In the genomic region with DNA sequence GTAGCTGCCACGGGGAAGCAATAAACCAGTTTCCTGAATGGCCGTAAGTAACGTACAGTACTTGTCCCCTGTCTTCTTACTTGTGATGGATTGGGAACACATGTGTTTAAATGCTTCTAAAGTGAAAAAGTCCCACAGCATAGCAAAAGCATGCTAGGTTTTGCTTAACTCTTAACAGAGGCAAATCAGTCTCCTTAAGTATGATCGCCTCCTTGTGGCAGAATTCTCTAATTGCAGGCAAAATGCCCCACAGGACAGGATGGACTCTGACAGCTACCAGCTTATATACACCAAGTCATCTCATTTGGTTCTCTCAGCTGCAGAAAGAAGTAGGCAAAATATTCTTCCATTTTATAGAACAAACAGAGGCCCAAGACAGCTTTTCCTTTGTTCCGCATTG, we compare ENCODE assay signal across 17 mouse cellular contexts.
DNase-seq lines count a peak whose midpoint lies in the region; ATAC-seq and TF ChIP-seq lines count a peak whose summit lies in the region.
"Had no signal": no experiment of that assay in that cellular context is flagged by ENCODE, and none has a peak within 500 bp of the region (broad histone marks: within the 10 kb centered on the region; RNA-seq: fewer than 3 reads in every experiment).

No protein-coding gene starts in this region.

- H3K9me3 ChIP-seq in liver, embryonic 14.5 days (ENCODE audit: control insufficient read depth, low read length), result no peaks in the 10 kb centered on the region
- H3K9me3 ChIP-seq in liver, embryonic 11.5 days (ENCODE audit: control insufficient read depth, low read length), result no peaks in the 10 kb centered on the region; the same call in 1 of the 2 replicates
- no peaks in the 10 kb centered on the region for H3K9me3 ChIP-seq in MEL (replicated peaks; ENCODE audit: insufficient read depth, low read length)
- H3K9me3 ChIP-seq: limb, embryonic 10.5 days; stomach, embryonic 15.5 days had no signal

- no peak for DNase-seq in gastrocnemius, adult 2 months
- no peak for DNase-seq in gastrocnemius, postnatal 10 days
- no peak for DNase-seq in liver, embryonic 14.5 days (ENCODE audit: low read depth in 3 of 3, low spot score in 3 of 3)
- DNase-seq in liver, embryonic 11.5 days (ENCODE audit: low spot score), result no peak
- DNase-seq in MEL (ENCODE audit: low read depth, low spot score), result peak; percentile 32
- peak; percentile 18 for DNase-seq in induced T-regulatory cell, adult 2 months (ENCODE audit: low read depth)
- no peak for DNase-seq in neural tube, embryonic 10.5 days (ENCODE audit: extremely low spot score, low spot score)
- no peak for DNase-seq in left cerebral cortex, adult 8-10 months (ENCODE audit: low spot score in 2 of 2)
- DNase-seq: adrenal gland, postnatal 36 days; layer of hippocampus, adult 9-11 months; thymus, postnatal 4 days had no signal

- no peaks in the 10 kb centered on the region for H3K4me1 ChIP-seq in liver, embryonic 14.5 days (replicated peaks; ENCODE audit: control insufficient read depth in 2 of 2, insufficient read depth in 2 of 2, low read length in 1 of 2)
- H3K4me1 ChIP-seq in liver, embryonic 11.5 days (replicated peaks; ENCODE audit: control insufficient read depth, insufficient read depth, low read length), result no peaks in the 10 kb centered on the region
- no peaks in the 10 kb centered on the region for H3K4me1 ChIP-seq in MEL (ENCODE audit: control insufficient read depth in 1 of 2, insufficient read depth in 2 of 2, low read length in 2 of 2)
- H3K4me1 ChIP-seq: limb, embryonic 10.5 days had no signal

- H3K79me2 ChIP-seq in MEL (ENCODE audit: control insufficient read depth, insufficient read depth, low read length, poor library complexity), result no peaks in the 10 kb centered on the region

- TF ChIP-seq RAD21 in MEL (IDR thresholded peaks at IDR 0.05; ENCODE audit: low read depth, low read length), result peak; percentile 33

- TF ChIP-seq CTCF in gastrocnemius, adult 2 months (IDR thresholded peaks at IDR 0.05), result peak; percentile 39
- peak; percentile 31; the same call in 1 of the 2 replicates for TF ChIP-seq CTCF in liver, embryonic 14.5 days (IDR thresholded peaks at IDR 0.05; ENCODE audit: low read depth)
- peak; percentile 14 to 45 (median 40); a peak in 4 of 6 replicates for TF ChIP-seq CTCF in MEL (IDR thresholded peaks at IDR 0.05 in 2 of 3, conservative IDR thresholded peaks at IDR 0.05 in 1 of 3; ENCODE audit: control insufficient read depth in 1 of 3, insufficient read depth in 1 of 3, low read depth in 2 of 3, low read length in 3 of 3, poor library complexity in 1 of 3, severe bottlenecking in 1 of 3)

- no peak overlapping the region for H3K4me2 ChIP-seq in liver, embryonic 14.5 days (ENCODE audit: low read depth)
- no peak overlapping the region for H3K4me2 ChIP-seq in liver, embryonic 11.5 days
- H3K4me2 ChIP-seq: hindbrain, embryonic 13.5 days; kidney, embryonic 15.5 days; stomach, embryonic 15.5 days had no signal

- H3K4me3 ChIP-seq in gastrocnemius, adult 2 months, result no peak overlapping the region
- no peak overlapping the region for H3K4me3 ChIP-seq in liver, embryonic 14.5 days (ENCODE audit: insufficient read depth in 1 of 2, low read depth in 2 of 2, low read length in 2 of 2)
- no peak overlapping the region for H3K4me3 ChIP-seq in liver, embryonic 11.5 days (ENCODE audit: low read depth, low read length)
- H3K4me3 ChIP-seq in MEL (ENCODE audit: control insufficient read depth in 1 of 2, insufficient read depth in 1 of 2, low read depth in 2 of 2, low read length in 2 of 2), result no peak overlapping the region
- H3K4me3 ChIP-seq: hindbrain, embryonic 13.5 days; kidney, embryonic 15.5 days; limb, embryonic 10.5 days; stomach, embryonic 15.5 days had no signal

- TF ChIP-seq EP300 in liver, embryonic 14.5 days (IDR thresholded peaks at IDR 0.05; ENCODE audit: low read depth), result no peak
- TF ChIP-seq EP300 in MEL (IDR thresholded peaks at IDR 0.05; ENCODE audit: low read depth in 1 of 2, low read length in 2 of 2), result no peak

- no peak for ATAC-seq in liver, embryonic 14.5 days (ENCODE audit: insufficient read depth)
- no peak for ATAC-seq in liver, embryonic 11.5 days (replicated peaks; ENCODE audit: low FRiP score)
- ATAC-seq: forebrain, embryonic 16.5 days; midbrain, embryonic 16.5 days had no signal

- no peak overlapping the region for H3K9ac ChIP-seq in liver, embryonic 14.5 days (replicated peaks)
- H3K9ac ChIP-seq in liver, embryonic 11.5 days (ENCODE audit: low read depth, low read length), result no peak overlapping the region
- H3K9ac ChIP-seq in MEL (ENCODE audit: control insufficient read depth, low read depth, low read length, poor library complexity, severe bottlenecking), result no peak overlapping the region
- H3K9ac ChIP-seq: hindbrain, embryonic 13.5 days; kidney, embryonic 15.5 days; stomach, embryonic 15.5 days had no signal

- intact Hi-C loops in gastrocnemius, adult 2 months (cut with DNase I), result no loop called here

- 82% methylated on average over 5 of the region's 5 CpGs for WGBS in liver, embryonic 14.5 days (ENCODE audit: insufficient replicate concordance)
- whole genome bisulfite sequencing in liver, embryonic 11.5 days, result 85% methylated on average over 5 of the region's 5 CpGs

- no peak for TF ChIP-seq POLR2A in MEL (IDR thresholded peaks at IDR 0.05; ENCODE audit: control insufficient read depth in 1 of 2, insufficient read depth in 1 of 2, low read depth in 1 of 2, low read length in 2 of 2, poor library complexity in 1 of 2)

- no peaks in the 10 kb centered on the region for H3K36me3 ChIP-seq in liver, embryonic 14.5 days (replicated peaks; ENCODE audit: control insufficient read depth, insufficient read depth, low read depth)
- no peaks in the 10 kb centered on the region for H3K36me3 ChIP-seq in liver, embryonic 11.5 days (ENCODE audit: control insufficient read depth, insufficient read depth, low read length)
- H3K36me3 ChIP-seq in MEL (ENCODE audit: control insufficient read depth in 1 of 2, insufficient read depth in 2 of 2, low read length in 2 of 2), result no peaks in the 10 kb centered on the region
- H3K36me3 ChIP-seq: limb, embryonic 10.5 days; stomach, embryonic 15.5 days had no signal

- no peak overlapping the region for H3K27ac ChIP-seq in gastrocnemius, adult 2 months
- H3K27ac ChIP-seq in liver, embryonic 14.5 days, result no peak overlapping the region
- H3K27ac ChIP-seq in liver, embryonic 11.5 days (ENCODE audit: low read depth, low read length), result no peak overlapping the region
- H3K27ac ChIP-seq in MEL (ENCODE audit: control insufficient read depth, low read depth, low read length), result no peak overlapping the region
- H3K27ac ChIP-seq: hindbrain, embryonic 13.5 days; kidney, embryonic 15.5 days; limb, embryonic 10.5 days; stomach, embryonic 15.5 days had no signal

- H3K27me3 ChIP-seq in liver, embryonic 14.5 days (ENCODE audit: control insufficient read depth, insufficient read depth, low read length), result no peaks in the 10 kb centered on the region
- H3K27me3 ChIP-seq in liver, embryonic 11.5 days (replicated peaks; ENCODE audit: control insufficient read depth, insufficient read depth, low read length), result no peaks in the 10 kb centered on the region
- no peaks in the 10 kb centered on the region for H3K27me3 ChIP-seq in MEL (ENCODE audit: control insufficient read depth in 1 of 2, insufficient read depth in 2 of 2, low read length in 2 of 2)
- H3K27me3 ChIP-seq: hindbrain, embryonic 13.5 days; kidney, embryonic 15.5 days; stomach, embryonic 15.5 days had no signal

TF ChIP-seq in MEL, 35 proteins besides CTCF, POLR2A, EP300 and RAD21:
- TF ChIP-seq POLR2AphosphoS2 (IDR thresholded peaks at IDR 0.05; ENCODE audit: low read length), result no peak
- peak; percentile 40 for TF ChIP-seq SMC3 (IDR thresholded peaks at IDR 0.05; ENCODE audit: low read depth, low read length)
- peak; percentile 12; the same call in 1 of the 2 replicates for TF ChIP-seq ZC3H11A (IDR thresholded peaks at IDR 0.05; ENCODE audit: low read depth, low read length)
- no peak for TF ChIP-seq NELFE (IDR thresholded peaks at IDR 0.05; ENCODE audit: low read depth, low read length)

Comparison
In these comparisons a context has a peak if more than half of its experiments do, and no peak if none do; other contexts are left out.
1. DNase-seq: peak in MEL (single experiment) and induced T-regulatory cell, adult 2 months (single experiment); none in gastrocnemius, adult 2 months (single experiment), gastrocnemius, postnatal 10 days (single experiment), liver, embryonic 14.5 days (0 of 3), liver, embryonic 11.5 days (single experiment), neural tube, embryonic 10.5 days (single experiment) and left cerebral cortex, adult 8-10 months (0 of 2).
2. Peak in every context shown above with its lines, with median percentiles within 50 percentile points of each other: CTCF ChIP-seq.